Mouse (Mus musculus) testis, adult 2 months (tissue): ENCODE results near the gene B3gat3.

ENCODE experiments used
- CTCF ChIP-seq: fragments of 200-500 bp; IDR thresholded peaks from 2 replicates; pipeline ENCODE4 v1.5.1; 2012; ENCODE audit warnings: low read depth, mild to moderate bottlenecking, inconsistent platforms, low read length, moderate library complexity; ENCODE audit not compliant: control insufficient read depth, insufficient read depth, insufficient replicate concordance
- POLR2A ChIP-seq: fragments of 200-500 bp; IDR thresholded peaks from 2 replicates; pipeline ENCODE4 v1.6.1; 2012; ENCODE audit warnings: low read depth, mild to moderate bottlenecking, inconsistent platforms, low read length, moderate library complexity; ENCODE audit not compliant: control insufficient read depth

GRCm38 (mm10) chr19:8954171-8954570 lies 34.0 kb downstream of the B3gat3 start:
- no peak for TF ChIP-seq CTCF
- no peak for TF ChIP-seq POLR2A
